Mouse (Mus musculus) retina, postnatal 7 days (tissue): ENCODE data around the gene Lmf1.

Experiments used
- DNase-seq: peaks from one replicate; pipeline ENCODE4 v3.0.0-alpha.2; 2012; ENCODE audit warnings: low read depth, low spot score

Lmf1 gene

DNA sequence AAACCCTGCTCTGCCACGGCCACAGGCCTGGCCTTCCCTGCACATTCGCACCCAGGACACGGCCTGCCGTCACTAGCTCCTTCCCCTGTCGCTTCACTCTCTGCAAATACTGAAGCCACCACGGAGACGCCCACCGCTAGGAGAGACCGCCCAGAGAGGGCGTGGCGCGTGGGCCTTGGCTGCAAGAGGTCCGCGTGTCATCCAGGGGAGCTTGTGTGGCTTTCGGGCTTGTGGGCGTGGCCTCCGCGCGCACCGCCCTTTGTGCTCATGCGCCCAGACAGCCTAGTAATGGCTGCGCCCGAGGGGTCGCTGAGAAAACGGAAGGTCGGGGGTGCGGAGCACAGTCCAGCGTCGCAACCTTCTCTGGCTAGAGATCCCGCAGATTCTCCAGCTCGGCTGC lies at the start of gene Lmf1:
Gene Lmf1, plus strand, starts transcription at position 166 of the 400 bp plus-strand sequence.
- DNase-seq, result peak; percentile 91

GRCm38 (mm10) chr17:25530357-25531022 lies 48.4 kb upstream of the Lmf1 start:
- DNase-seq, result no peak

- no peak for DNase-seq
Measured at GRCm38 (mm10) chr17:25538945-25539875, 39.7 kb upstream of the Lmf1 start.

DNA sequence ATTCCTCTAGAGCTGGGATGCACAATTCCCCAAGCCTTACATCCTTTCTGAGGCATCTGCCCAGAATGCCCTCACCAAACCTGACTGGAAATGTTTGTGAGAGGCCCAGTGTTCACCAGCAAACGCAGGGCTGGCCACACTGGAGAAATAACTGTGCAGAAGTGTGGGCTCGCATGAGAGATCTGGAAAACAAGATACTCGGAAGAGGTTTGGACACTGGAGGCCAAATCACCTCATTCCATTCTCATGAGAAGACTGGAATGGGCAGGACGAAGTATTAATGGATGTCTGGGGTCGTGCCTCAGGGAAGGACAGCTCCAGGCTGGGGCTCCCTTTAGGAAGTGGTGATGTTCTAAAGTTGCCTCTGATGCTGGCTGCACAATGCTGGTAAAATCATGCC lies 38.2 kb upstream of the Lmf1 start:
- no peak for DNase-seq

DNA sequence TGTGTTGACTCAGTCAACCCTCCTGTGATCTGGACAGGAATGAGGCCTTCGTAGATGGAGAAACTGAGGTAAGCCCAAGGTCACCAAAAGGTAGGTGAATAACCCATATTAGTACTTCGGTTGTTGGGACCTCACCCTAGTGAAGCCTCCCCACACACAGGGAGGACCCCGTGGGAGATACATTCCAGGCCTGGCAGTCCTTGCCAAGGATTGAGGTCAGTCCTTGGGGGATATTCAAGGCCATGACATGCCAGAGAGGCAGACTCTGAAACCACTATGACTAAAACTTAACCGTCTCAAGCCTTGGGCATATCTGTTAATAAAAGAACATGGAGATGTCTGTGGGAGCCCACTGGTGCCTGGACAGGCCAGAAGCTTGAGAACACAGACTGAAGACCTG lies 37.1 kb upstream of the Lmf1 start:
- DNase-seq, result no peak

GRCm38 (mm10) chr17:25547026-25547425 lies 31.9 kb upstream of the Lmf1 start:
- DNase-seq, result no peak

DNA sequence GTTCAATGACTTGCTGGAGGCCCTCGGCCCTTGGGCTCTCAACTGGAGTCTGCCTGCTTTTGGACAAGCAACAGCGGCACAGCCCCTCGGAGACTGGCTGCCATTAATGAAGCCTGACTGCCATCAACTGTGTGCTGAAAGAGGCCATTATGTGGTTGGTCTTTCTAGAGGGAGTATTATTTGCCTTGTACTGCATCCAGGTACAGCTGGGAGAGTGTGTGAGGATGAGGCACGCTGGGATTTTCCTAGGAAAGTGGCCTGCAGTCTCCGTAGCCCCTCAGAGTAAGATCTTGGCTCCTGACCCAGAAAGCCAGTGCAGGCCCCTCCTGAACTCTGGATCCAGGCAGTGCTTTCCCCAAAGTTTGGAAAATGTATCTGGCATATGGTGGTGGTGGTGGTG lies 28.9 kb upstream of the Lmf1 start:
- no peak for DNase-seq

- DNase-seq, result no peak
Measured at GRCm38 (mm10) chr17:25551313-25551712, 27.6 kb upstream of the Lmf1 start.

GRCm38 (mm10) chr17:25555159-25555558 lies 23.7 kb upstream of the Lmf1 start:
- DNase-seq, result no peak

- no peak for DNase-seq
Measured at GRCm38 (mm10) chr17:25555666-25556629, 22.9 kb upstream of the Lmf1 start.

DNA sequence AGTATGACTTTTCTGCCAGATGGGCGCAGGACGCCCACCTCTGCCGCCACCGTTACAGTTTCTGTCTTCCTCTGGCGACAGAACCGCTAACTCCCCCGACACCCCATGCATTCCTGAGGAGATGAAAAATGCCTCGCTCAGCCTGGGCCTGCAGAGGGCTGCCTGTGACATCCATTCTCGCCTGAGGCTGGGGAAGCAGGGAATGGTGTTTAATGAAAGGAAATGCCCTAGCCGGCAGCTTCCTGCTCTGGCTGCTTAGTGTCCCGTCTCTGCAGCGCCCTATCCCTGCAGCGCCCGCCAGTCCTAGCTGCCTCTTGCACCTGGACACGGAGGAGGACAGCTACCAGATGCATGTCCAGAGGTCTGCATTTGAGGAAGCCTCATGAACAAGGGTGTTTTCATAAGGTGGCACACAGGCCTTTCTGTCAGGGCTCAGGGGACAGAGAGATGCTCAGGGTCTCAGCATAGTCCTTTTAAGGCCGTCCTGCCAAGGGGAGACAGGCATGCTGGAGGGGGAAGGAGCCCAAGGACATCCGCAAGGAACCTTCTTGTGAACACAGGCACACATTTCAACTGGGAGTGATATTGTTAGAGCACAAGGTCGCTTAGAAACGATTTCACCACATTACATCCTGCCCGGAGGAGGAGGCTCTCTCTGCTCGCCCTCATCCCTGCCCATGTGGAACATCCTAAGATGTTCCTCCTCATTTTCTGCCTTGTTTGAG lies 22.1 kb upstream of the Lmf1 start:
- DNase-seq, result no peak

DNA sequence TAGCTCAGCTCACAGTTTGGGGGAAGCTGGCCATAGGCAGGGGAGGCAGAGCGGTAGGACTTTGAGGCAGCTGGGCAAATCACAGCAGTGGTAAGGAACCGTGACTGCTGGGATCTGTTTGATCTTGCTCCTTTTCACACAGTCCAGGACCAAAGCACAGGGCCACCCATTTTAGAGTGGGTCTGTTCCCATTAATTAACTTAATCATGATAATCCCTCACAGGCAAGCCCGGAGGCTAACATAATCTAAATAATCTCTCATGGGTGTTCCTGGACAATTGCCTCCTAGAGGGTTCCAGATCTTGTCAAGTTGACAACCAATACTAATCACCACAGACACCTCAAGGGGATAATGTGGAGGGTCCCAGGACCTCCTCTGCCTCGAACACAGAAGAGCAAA lies 19.3 kb upstream of the Lmf1 start:
- no peak for DNase-seq

DNA sequence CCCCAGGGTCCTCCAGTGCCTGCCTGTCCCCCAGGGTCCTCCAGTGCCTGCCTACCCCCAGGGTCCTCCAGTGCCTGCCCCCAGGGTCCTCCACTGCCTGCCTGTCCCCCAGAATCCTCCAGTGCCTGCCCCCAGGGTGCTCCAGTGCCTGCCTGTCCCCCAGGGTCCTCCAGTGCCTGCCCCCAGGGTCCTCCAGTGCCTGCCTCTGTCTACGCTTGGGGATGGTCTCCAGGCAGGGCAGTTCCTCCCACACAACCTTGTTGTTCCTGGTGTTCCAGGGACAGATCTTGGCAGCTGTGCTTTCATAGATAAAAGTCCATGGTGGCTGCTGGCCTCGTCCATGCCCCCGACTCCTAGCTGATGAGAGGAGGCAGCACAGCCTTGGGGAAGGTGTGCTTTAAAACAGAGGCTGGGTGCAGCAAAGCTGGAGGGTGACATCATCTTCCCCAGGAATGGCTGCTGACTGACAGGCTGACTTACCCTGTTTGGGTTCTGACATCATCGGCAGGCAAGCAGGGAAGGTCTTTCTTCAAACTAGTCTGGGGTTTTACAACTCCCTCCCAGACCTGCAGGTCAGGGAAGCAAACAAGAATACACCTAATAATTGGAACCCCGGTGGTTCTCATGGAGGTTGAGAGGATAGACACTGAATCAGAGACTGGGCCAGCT lies 18.2 kb upstream of the Lmf1 start:
- no peak for DNase-seq

DNA sequence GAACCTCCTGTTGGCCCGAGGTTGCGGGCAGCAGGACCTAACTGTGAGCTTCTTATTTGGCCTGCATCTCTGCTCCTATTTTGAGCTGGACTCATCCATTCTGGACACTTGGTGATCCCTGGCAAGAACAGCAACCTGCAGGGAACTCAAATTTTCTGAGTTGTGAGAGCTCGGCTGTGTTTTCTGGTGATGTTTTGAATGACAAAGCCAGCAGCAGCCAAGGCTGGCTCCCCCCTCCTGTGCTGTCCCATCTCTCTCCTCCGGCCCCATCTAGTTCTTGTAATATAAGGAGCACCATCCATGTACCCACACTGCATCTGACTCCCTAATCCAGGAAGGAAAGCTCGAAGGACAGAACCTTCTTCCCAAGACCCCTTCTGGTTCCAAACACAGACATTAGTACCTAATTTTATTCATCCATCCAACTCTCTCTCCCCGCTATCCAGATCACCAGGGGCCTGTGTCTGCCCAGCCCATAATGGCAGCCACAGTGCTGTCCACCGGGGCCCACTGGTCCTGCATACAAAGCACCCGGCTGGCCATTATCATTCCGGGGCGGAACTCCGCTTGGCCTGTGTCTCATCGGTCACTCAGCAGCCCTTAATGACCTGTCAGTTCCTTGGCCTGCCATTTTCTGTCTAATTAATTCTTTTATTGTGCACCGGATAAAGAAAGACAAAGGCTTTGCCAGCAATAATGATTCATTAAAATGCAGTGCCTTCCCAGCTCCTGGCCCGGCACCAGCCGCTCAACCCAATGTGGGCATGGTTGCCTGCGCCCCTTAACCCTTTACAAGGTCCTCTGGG lies 17.5 kb upstream of the Lmf1 start:
- no peak for DNase-seq

DNA sequence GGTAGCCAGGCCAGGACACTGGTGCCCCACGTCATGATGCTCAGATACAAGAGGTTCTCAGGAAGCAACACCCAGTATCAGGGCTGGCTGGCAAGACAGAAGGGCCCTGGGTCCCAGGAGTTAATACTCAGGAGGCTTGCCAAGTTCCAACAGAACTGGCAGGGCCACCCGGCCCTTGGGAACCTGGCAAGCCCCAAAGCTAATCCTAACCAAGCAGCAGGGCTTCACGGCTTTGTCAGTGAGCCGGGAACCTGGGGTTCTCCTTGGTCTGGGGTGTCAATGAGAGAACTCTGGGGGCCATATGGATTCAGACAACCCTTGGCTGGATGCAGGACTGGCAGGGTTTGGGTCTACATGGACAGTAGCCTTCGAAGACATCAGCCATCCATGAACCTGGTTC lies 14.4 kb upstream of the Lmf1 start:
- DNase-seq, result no peak

- DNase-seq, result no peak
Measured at GRCm38 (mm10) chr17:25565244-25565643, 13.6 kb upstream of the Lmf1 start.

GRCm38 (mm10) chr17:25565860-25566600 lies 12.9 kb upstream of the Lmf1 start:
- no peak for DNase-seq

DNA sequence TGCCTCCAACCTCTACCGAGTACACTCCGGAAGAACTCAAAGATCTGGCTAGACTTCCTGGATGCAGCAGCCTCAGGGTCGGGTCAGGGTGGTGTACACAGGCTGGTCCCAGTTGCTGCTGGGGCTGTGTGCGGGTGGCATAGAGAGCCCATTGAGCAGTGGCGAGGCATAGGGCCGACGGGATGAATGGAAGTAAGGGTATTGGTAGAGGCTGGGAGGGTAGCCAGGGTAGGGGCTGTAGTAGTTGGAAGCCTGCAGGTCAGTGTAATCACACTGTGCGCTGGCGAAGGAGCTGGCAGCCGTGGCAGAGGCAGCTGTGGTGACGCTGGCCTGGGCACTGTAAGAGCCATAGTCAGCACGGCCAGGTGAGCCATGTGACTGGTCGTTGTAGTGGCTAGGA lies 11.6 kb upstream of the Lmf1 start:
- no peak for DNase-seq

- DNase-seq, result peak; percentile 62
Measured at GRCm38 (mm10) chr17:25567745-25568144, 11.1 kb upstream of the Lmf1 start.
